In genomic region chr13:101692866-101693691, GRCm38 (mm10) we compare ENCODE assay signal across 7 mouse cellular contexts.
DNase-seq lines count a peak whose midpoint lies in the region; ATAC-seq and TF ChIP-seq lines count a peak whose summit lies in the region.

No protein-coding gene starts in this region.

- DNase-seq in lung, adult 18-20 months, result no peak
- peak; percentile 65 to 76 for DNase-seq in cerebellum, postnatal 25 days
- no peak for DNase-seq in right cerebral cortex, adult 18-20 months
- DNase-seq in left cerebral cortex, adult 18-20 months (ENCODE audit: low spot score in 2 of 2), result no peak

- WGBS in lung, embryonic 15.5 days, result 50% methylated on average over 7 of the region's 7 CpGs
- WGBS in hindbrain, embryonic 13.5 days, result 45% methylated on average over 7 of the region's 7 CpGs

- H3K27ac ChIP-seq in lung, embryonic 15.5 days, result no peak overlapping the region
- H3K27ac ChIP-seq in hindbrain, embryonic 13.5 days, result peak overlapping the region; percentile 93

- no peak overlapping the region for H3K9ac ChIP-seq in lung, embryonic 15.5 days
- peak overlapping the region; percentile 82 for H3K9ac ChIP-seq in hindbrain, embryonic 13.5 days

- H3K4me2 ChIP-seq in lung, embryonic 15.5 days, result peak overlapping the region; percentile 79
- H3K4me2 ChIP-seq in hindbrain, embryonic 13.5 days, result peak overlapping the region; percentile 96
- H3K4me2 ChIP-seq in myocyte (ENCODE audit: low read depth), result peak overlapping the region; percentile 77

- H3ac ChIP-seq in myocyte (ENCODE audit: control insufficient read depth, insufficient read length), result no peak overlapping the region

- no peaks in the 10 kb centered on the region for H3K27me3 ChIP-seq in lung, embryonic 15.5 days
- no peaks in the 10 kb centered on the region for H3K27me3 ChIP-seq in hindbrain, embryonic 13.5 days
- H3K27me3 ChIP-seq in myocyte (ENCODE audit: control insufficient read depth, insufficient read depth, insufficient read length), result no peaks in the 10 kb centered on the region

- no peak for ATAC-seq in lung, embryonic 15.5 days (ENCODE audit: borderline replicate concordance, extremely low read depth, low FRiP score, low TSS enrichment)
- ATAC-seq in hindbrain, embryonic 13.5 days (ENCODE audit: low FRiP score), result peak; percentile 21; the same call in 1 of the 2 replicates

- H3K36me3 ChIP-seq in lung, embryonic 15.5 days, result peaks cover 7% of the 10 kb centered on the region
- H3K36me3 ChIP-seq in hindbrain, embryonic 13.5 days, result peaks cover 6% of the 10 kb centered on the region; the same call in 1 of the 2 replicates
- H3K36me3 ChIP-seq in myocyte (ENCODE audit: control insufficient read depth, insufficient read depth), result peaks cover 15% of the 10 kb centered on the region

- peak overlapping the region; percentile 50; the same call in 1 of the 2 replicates for H3K4me3 ChIP-seq in lung, embryonic 15.5 days
- peak overlapping the region; percentile 65 for H3K4me3 ChIP-seq in hindbrain, embryonic 13.5 days
- H3K4me3 ChIP-seq in myocyte, result peak overlapping the region; percentile 27

- TF ChIP-seq POLR2A in myocyte (IDR thresholded peaks at IDR 0.05; ENCODE audit: insufficient read length, low read depth), result no peak

- H3K9me3 ChIP-seq in lung, embryonic 15.5 days, result no peaks in the 10 kb centered on the region
- H3K9me3 ChIP-seq in hindbrain, embryonic 13.5 days, result no peaks in the 10 kb centered on the region

- H3K79me2 ChIP-seq in myocyte (ENCODE audit: control insufficient read depth, insufficient read depth), result peaks cover 12% of the 10 kb centered on the region

- peaks cover 37% of the 10 kb centered on the region for H3K4me1 ChIP-seq in lung, embryonic 15.5 days
- peaks cover 50% of the 10 kb centered on the region for H3K4me1 ChIP-seq in hindbrain, embryonic 13.5 days (replicated peaks)

TF ChIP-seq in myocyte, 11 proteins besides CTCF, POLR2A, EP300 and RAD21:
- TF ChIP-seq E2F4 (IDR thresholded peaks at IDR 0.05; ENCODE audit: insufficient read depth) (no peak), MYOD1 (IDR thresholded peaks at IDR 0.05; ENCODE audit: control insufficient read depth in 1 of 3, insufficient read length in 2 of 3, low read depth in 2 of 3) (no peak), POLR2AphosphoS2 (IDR thresholded peaks at IDR 0.05; ENCODE audit: insufficient read length, low read depth) (no peak), MAX (IDR thresholded peaks at IDR 0.05; ENCODE audit: low read depth) (no peak), REST (IDR thresholded peaks at IDR 0.05; ENCODE audit: insufficient read depth, insufficient read length) (no peak), CEBPB (IDR thresholded peaks at IDR 0.05; ENCODE audit: insufficient read depth, poor library complexity, severe bottlenecking) (no peak), TCF12 (IDR thresholded peaks at IDR 0.05; ENCODE audit: insufficient read depth, poor library complexity, severe bottlenecking) (no peak), TCF3 (IDR thresholded peaks at IDR 0.05; ENCODE audit: insufficient read length, low read depth) (no peak), MYOG (IDR thresholded peaks at IDR 0.05; ENCODE audit: control insufficient read depth in 1 of 3, insufficient read depth in 1 of 3, insufficient read length in 2 of 3, low read depth in 2 of 3) (no peak)

Comparison
In these comparisons a context has a peak if more than half of its experiments do, and no peak if none do; other contexts are left out.
1. DNase-seq: peak in cerebellum, postnatal 25 days (2 of 2); none in lung, adult 18-20 months (0 of 2), right cerebral cortex, adult 18-20 months (single experiment) and left cerebral cortex, adult 18-20 months (0 of 2).
2. Peak in every context shown above with its lines, with median percentiles within 50 percentile points of each other: H3K4me2 ChIP-seq and H3K4me3 ChIP-seq.